Mouse (Mus musculus): Measurements from ENCODE around the gene Xpo5. TPM values are rescaled to one million over a fixed set of nuclear protein-coding genes. Genes with fewer than 3 reads are reported as not detected.

Gene Xpo5
- polyA plus RNA-seq, 1 experiment from 2014 or later, result 43.4 TPM

GRCm38 (mm10) chr17:46262201-46262694, 59.7 kb downstream of the Xpo5 start:
- Histone ChIP-seq H3K4me3 (replicated peaks; ENCODE audit: low read length) (no peak overlapping the region), H3K4me1 (replicated peaks; ENCODE audit: control insufficient read depth, insufficient read depth, low read length) (no peaks in the 10 kb centered on the region), H3K9ac (no peak overlapping the region), H3K9me3 (ENCODE audit: control insufficient read depth, low read length) (no peaks in the 10 kb centered on the region), H3K36me3 (replicated peaks; ENCODE audit: control insufficient read depth, insufficient read depth) (peaks cover 73% of the 10 kb centered on the region), H3K27me3 (ENCODE audit: control insufficient read depth, insufficient read depth, low read length) (no peaks in the 10 kb centered on the region), H3K27ac (no peak overlapping the region), H3K4me2 (replicated peaks) (no peak overlapping the region)
- 94% methylated on average over 5 of the region's 5 CpGs for WGBS
- no peak for DNase-seq (ENCODE audit: low spot score)
- no peak for ATAC-seq (ENCODE audit: low FRiP score)

- H3K36me3 ChIP-seq (replicated peaks; ENCODE audit: control insufficient read depth, insufficient read depth), result peaks cover 51% of the 10 kb centered on the region
- no peak overlapping the region for H3K4me2 ChIP-seq (replicated peaks)
- DNase-seq (ENCODE audit: low spot score) (no peak), ATAC-seq (ENCODE audit: low FRiP score) (peak; percentile 14; the same call in 1 of the 2 replicates)
- H3K4me1 ChIP-seq (replicated peaks; ENCODE audit: control insufficient read depth, insufficient read depth, low read length), result no peaks in the 10 kb centered on the region
- H3K9ac ChIP-seq, result no peak overlapping the region
- H3K27ac ChIP-seq, result no peak overlapping the region
- H3K9me3 ChIP-seq (ENCODE audit: control insufficient read depth, low read length), result no peaks in the 10 kb centered on the region
- WGBS, result 83% methylated on average over 12 of the region's 12 CpGs
- H3K27me3 ChIP-seq (ENCODE audit: control insufficient read depth, insufficient read depth, low read length), result no peaks in the 10 kb centered on the region
- H3K4me3 ChIP-seq (replicated peaks; ENCODE audit: low read length), result no peak overlapping the region
These were observed 62.9 kb downstream of the Xpo5 start for GRCm38 (mm10) chr17:46265502-46265901.

GRCm38 (mm10) chr17:46265918-46266618, 63.5 kb downstream of the Xpo5 start:
- Histone ChIP-seq H3K36me3 (replicated peaks; ENCODE audit: control insufficient read depth, insufficient read depth) (peaks cover 49% of the 10 kb centered on the region), H3K27ac (no peak overlapping the region), H3K27me3 (ENCODE audit: control insufficient read depth, insufficient read depth, low read length) (no peaks in the 10 kb centered on the region), H3K4me2 (replicated peaks) (no peak overlapping the region), H3K9me3 (ENCODE audit: control insufficient read depth, low read length) (no peaks in the 10 kb centered on the region), H3K9ac (no peak overlapping the region), H3K4me3 (replicated peaks; ENCODE audit: low read length) (no peak overlapping the region), H3K4me1 (replicated peaks; ENCODE audit: control insufficient read depth, insufficient read depth, low read length) (no peaks in the 10 kb centered on the region)
- DNase-seq (ENCODE audit: low spot score) (peak; percentile 91), ATAC-seq (ENCODE audit: low FRiP score) (peak; percentile 75)
- 30% methylated on average over 14 of the region's 14 CpGs for WGBS

DNA sequence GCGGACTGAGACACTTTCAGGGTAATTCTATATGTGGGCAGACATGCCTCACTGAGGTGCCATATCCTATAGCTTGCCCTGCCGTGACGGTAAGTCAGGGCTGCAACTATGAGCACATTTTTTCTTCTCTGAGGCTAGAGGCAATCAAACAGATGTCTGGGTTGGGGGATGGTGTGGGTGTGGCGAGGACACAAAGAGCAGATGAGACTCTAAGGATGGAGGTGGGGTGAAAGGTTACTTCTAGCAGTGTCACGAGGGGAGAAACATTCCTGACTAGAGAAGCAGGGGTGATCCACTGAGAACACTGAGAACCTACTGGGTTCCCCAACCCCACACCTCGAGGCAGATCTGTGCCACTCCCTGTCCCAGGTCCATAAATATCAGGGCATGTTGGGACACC, 64.4 kb downstream of the Xpo5 start:
- Histone ChIP-seq H3K4me3 (replicated peaks; ENCODE audit: low read length) (no peak overlapping the region), H3K4me2 (replicated peaks) (no peak overlapping the region), H3K4me1 (replicated peaks; ENCODE audit: control insufficient read depth, insufficient read depth, low read length) (no peaks in the 10 kb centered on the region), H3K27ac (no peak overlapping the region), H3K9ac (no peak overlapping the region), H3K9me3 (ENCODE audit: control insufficient read depth, low read length) (no peaks in the 10 kb centered on the region), H3K36me3 (replicated peaks; ENCODE audit: control insufficient read depth, insufficient read depth) (peaks cover 43% of the 10 kb centered on the region), H3K27me3 (ENCODE audit: control insufficient read depth, insufficient read depth, low read length) (no peaks in the 10 kb centered on the region)
- ATAC-seq (ENCODE audit: low FRiP score) (no peak), DNase-seq (ENCODE audit: low spot score) (no peak)
- 74% methylated on average over 6 of the region's 6 CpGs for WGBS

GRCm38 (mm10) chr17:46267511-46267910, 64.9 kb downstream of the Xpo5 start:
- Histone ChIP-seq H3K9ac (no peak overlapping the region), H3K27ac (no peak overlapping the region), H3K4me2 (replicated peaks) (no peak overlapping the region), H3K27me3 (ENCODE audit: control insufficient read depth, insufficient read depth, low read length) (no peaks in the 10 kb centered on the region), H3K4me1 (replicated peaks; ENCODE audit: control insufficient read depth, insufficient read depth, low read length) (no peaks in the 10 kb centered on the region), H3K36me3 (replicated peaks; ENCODE audit: control insufficient read depth, insufficient read depth) (peaks cover 38% of the 10 kb centered on the region), H3K9me3 (ENCODE audit: control insufficient read depth, low read length) (no peaks in the 10 kb centered on the region), H3K4me3 (replicated peaks; ENCODE audit: low read length) (no peak overlapping the region)
- no peak for DNase-seq (ENCODE audit: low spot score)
- 88% methylated on average over 7 of the region's 7 CpGs for WGBS
- ATAC-seq (ENCODE audit: low FRiP score), result no peak

DNA sequence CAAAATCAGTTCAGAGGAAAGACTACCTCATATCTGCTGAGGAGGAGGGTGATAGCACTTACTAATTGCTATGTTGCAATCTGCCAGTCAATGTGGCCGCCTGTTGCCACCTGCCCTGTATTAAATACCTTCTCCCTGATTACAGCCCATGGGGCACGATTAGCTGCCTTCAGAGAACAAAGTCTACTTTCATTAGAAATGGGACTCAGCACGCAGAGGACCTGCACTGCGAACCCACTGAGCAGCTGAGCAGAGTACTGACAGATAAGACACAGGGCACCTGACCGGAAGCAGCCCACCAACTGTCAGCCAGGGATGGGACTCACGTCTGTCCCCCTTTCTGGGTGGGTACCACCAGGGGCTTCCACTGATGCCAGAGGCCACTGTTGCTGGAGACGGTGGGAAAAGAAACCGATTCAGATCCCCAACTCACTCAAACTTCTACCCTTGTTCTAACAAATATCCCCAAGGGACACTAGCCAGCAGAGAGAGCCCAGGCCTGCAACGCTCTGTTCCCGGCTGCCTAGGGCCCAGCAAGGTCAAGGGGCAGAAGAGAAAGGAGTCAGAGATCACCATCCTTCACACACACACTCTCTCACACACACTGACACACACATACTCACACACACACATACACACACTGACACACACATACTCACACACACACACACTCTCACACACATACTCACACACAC, 65.6 kb downstream of the Xpo5 start:
- WGBS, result 84% methylated on average over 10 of the region's 10 CpGs
- Histone ChIP-seq H3K4me1 (replicated peaks; ENCODE audit: control insufficient read depth, insufficient read depth, low read length) (no peaks in the 10 kb centered on the region), H3K9me3 (ENCODE audit: control insufficient read depth, low read length) (no peaks in the 10 kb centered on the region), H3K36me3 (replicated peaks; ENCODE audit: control insufficient read depth, insufficient read depth) (peaks cover 31% of the 10 kb centered on the region), H3K27ac (no peak overlapping the region), H3K27me3 (ENCODE audit: control insufficient read depth, insufficient read depth, low read length) (no peaks in the 10 kb centered on the region), H3K4me3 (replicated peaks; ENCODE audit: low read length) (no peak overlapping the region), H3K4me2 (replicated peaks) (no peak overlapping the region), H3K9ac (no peak overlapping the region)
- DNase-seq (ENCODE audit: low spot score) (no peak), ATAC-seq (ENCODE audit: low FRiP score) (no peak)

- no peak overlapping the region for H3K27ac ChIP-seq
- H3K4me2 ChIP-seq (replicated peaks), result no peak overlapping the region
- no peak overlapping the region for H3K9ac ChIP-seq
- DNase-seq (ENCODE audit: low spot score) (no peak), ATAC-seq (ENCODE audit: low FRiP score) (no peak)
- no peaks in the 10 kb centered on the region for H3K4me1 ChIP-seq (replicated peaks; ENCODE audit: control insufficient read depth, insufficient read depth, low read length)
- H3K36me3 ChIP-seq (replicated peaks; ENCODE audit: control insufficient read depth, insufficient read depth), result peaks cover 16% of the 10 kb centered on the region
- no peak overlapping the region for H3K4me3 ChIP-seq (replicated peaks; ENCODE audit: low read length)
- 87% methylated on average over 19 of the region's 19 CpGs for WGBS
- H3K27me3 ChIP-seq (ENCODE audit: control insufficient read depth, insufficient read depth, low read length), result no peaks in the 10 kb centered on the region
- H3K9me3 ChIP-seq (ENCODE audit: control insufficient read depth, low read length), result no peaks in the 10 kb centered on the region
These were observed 67.4 kb downstream of the Xpo5 start for GRCm38 (mm10) chr17:46269771-46270534.

GRCm38 (mm10) chr17:46272058-46272457, 69.5 kb downstream of the Xpo5 start:
- no peaks in the 10 kb centered on the region for H3K27me3 ChIP-seq (ENCODE audit: control insufficient read depth, insufficient read depth, low read length)
- no peak overlapping the region for H3K9ac ChIP-seq
- DNase-seq (ENCODE audit: low spot score) (no peak), ATAC-seq (ENCODE audit: low FRiP score) (no peak)
- H3K4me1 ChIP-seq (replicated peaks; ENCODE audit: control insufficient read depth, insufficient read depth, low read length), result no peaks in the 10 kb centered on the region
- H3K27ac ChIP-seq, result no peak overlapping the region
- H3K4me2 ChIP-seq (replicated peaks), result no peak overlapping the region
- peaks cover 16% of the 10 kb centered on the region; the same call in 1 of the 2 replicates for H3K36me3 ChIP-seq (replicated peaks; ENCODE audit: control insufficient read depth, insufficient read depth)
- 90% methylated on average over 2 of the region's 2 CpGs for WGBS
- no peak overlapping the region for H3K4me3 ChIP-seq (replicated peaks; ENCODE audit: low read length)
- no peaks in the 10 kb centered on the region for H3K9me3 ChIP-seq (ENCODE audit: control insufficient read depth, low read length)

- Histone ChIP-seq H3K9ac (no peak overlapping the region), H3K27me3 (ENCODE audit: control insufficient read depth, insufficient read depth, low read length) (no peaks in the 10 kb centered on the region), H3K4me1 (replicated peaks; ENCODE audit: control insufficient read depth, insufficient read depth, low read length) (no peaks in the 10 kb centered on the region), H3K36me3 (replicated peaks; ENCODE audit: control insufficient read depth, insufficient read depth) (0 out of 2 replicates have a peak, but pooled peaks cover 13% of the 10 kb centered on the region), H3K4me2 (replicated peaks) (no peak overlapping the region), H3K9me3 (ENCODE audit: control insufficient read depth, low read length) (no peaks in the 10 kb centered on the region), H3K4me3 (replicated peaks; ENCODE audit: low read length) (no peak overlapping the region), H3K27ac (no peak overlapping the region)
- ATAC-seq (ENCODE audit: low FRiP score) (no peak), DNase-seq (ENCODE audit: low spot score) (no peak)
- WGBS, result 88% methylated on average over 5 of the region's 5 CpGs
These were observed 70.1 kb downstream of the Xpo5 start for GRCm38 (mm10) chr17:46272675-46273074.
